Mouse (Mus musculus): Measurements from ENCODE around the gene Saa2. TPM values are rescaled to one million over a fixed set of nuclear protein-coding genes. Genes with fewer than 3 reads are reported as not detected.
"Not testable (repeated sequence)": the region's sequence is repeated elsewhere in the genome, so short reads cannot be mapped to it uniquely, and the experiment has no call there.

Saa2 gene
- total RNA-seq (2021) = not detected
- long read RNA-seq, experiment 1 = 0 reads
- long read RNA-seq, experiment 2 = 0 reads

- DNase-seq (ENCODE audit: low spot score in 2 of 2) = no peak
Measured at GRCm38 (mm10) chr7:46751490-46751889, at the start of gene Saa2. Saa2 (plus strand) TSS chr7:46751790.

- DNase-seq (ENCODE audit: low spot score in 2 of 2) = peak; percentile 84 to 87
Measured at GRCm38 (mm10) chr7:46710390-46710844, 41.2 kb upstream of the Saa2 start, which contains the start of gene Saal1. Saal1 (minus strand) TSS chr7:46710680.

DNA sequence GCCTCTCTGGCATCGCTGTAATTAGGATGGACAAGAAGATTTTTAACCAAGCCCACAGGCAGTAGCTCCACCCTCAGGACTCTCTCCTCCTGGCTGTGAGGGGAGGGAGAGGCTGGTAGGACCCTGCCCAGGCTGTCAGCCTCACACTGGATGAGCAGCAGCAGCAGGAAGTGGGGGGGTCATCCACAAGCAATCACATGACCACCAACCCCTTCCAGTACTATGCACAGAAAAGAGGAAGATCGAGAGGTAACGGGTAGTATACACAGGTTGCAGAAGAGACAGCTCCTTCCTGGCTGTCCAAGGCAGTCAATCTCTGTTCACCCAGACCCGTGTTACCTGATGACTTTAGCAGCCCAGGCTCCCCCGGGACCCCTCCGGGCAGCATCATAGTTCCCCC is 39.3 kb upstream of the Saa2 start:
- no peak for DNase-seq (ENCODE audit: low spot score in 2 of 2)

DNA sequence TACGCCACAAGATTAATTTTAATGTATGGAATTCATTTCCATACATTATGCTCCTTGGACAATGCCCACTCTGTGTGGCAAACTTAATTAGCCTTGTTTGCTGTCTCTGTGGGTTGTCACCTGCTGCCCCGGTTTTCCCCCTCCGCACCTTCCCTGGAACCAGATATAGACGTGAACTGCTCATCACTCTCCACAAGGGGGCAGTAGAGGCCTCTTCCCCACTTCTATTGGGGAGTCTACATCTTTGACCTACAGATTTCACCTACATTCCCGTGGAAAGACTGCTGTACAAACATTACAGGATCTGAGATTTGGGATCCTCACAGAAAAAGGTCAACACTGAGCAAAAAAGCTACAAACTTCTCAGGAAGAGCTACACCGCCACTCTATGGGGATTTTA is 37.1 kb upstream of the Saa2 start:
- DNase-seq (ENCODE audit: low spot score in 2 of 2) = peak; percentile 68 to 71

DNA sequence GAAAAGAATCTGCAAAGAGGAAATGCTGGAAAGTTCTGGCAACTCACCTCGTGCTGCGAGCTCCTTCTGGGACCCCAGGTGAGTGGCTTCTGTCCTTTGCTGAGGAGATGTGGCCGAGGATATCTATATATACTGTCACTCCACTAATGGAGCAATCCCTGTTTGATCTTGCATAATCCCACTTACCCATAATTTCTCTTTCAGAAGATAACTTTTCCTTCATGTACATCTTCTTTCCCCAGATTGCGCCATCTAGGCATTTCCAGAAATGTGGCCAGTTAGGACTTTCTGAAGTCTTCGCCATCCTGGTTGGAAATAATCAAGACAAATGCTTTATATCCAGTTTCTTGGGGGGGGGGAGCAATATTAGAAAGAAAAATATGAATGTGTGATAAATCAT is 36.0 kb upstream of the Saa2 start, which contains the start of gene Saa3:
TSS of gene Saa3 (minus strand) at position 101 of the 400 bp plus-strand sequence.
- no peak for DNase-seq (ENCODE audit: low spot score in 2 of 2)

DNA sequence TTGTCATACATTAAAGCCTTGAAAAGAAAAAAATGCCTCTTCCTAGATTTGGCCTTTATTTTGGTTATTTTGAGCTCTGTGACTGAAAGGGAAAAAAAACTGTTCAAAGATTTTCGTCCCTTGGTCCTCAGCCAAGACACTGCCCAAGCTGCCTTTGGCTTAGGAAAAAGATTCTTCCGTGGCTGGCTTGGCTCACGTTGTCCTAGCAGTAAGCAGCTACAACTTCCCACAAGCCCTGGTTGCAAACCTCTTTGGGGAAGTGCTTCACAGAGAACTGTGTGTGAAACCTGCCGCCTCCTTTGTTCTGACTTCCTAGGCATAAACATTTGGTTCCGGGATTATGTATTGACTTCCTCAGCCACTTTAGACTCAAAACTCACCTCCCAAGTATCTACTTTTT is 34.7 kb upstream of the Saa2 start:
- DNase-seq (ENCODE audit: low spot score in 2 of 2) = peak in 1 of 2 experiments; percentile 17

DNA sequence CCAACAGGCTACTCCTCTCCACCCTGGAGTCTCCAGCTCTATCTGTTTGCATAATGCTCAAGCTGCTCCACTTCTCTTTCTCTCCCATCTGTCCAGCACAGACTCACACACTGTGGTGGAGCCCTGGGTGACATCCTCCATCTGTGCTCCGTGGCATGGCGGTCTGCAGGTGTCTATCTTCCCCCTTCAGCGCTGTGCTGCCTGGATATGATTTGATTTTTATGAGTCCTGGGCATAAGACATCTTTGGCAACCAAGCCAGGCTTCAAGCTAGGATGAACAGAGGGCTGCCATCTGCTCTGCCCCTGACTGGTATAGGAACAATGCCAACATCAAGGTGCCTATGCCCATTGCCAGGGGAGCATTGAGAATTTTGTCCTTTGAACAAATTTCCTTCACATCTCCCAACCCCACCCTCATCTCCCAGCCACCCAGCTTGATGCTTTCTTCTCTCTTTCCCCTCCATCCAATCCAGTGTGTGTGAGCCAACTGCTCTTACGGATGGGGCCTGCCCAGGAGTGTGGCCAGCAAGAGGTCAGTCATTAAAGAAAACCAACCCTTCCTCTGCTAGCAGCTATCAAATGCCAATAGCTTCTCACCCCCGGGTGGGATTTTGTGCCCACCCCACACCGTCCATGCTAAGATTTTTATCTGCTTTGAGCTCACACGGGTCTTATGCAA is 32.9 kb upstream of the Saa2 start:
- no peak for DNase-seq (ENCODE audit: low spot score in 2 of 2)

- no peak for DNase-seq (ENCODE audit: low spot score in 2 of 2)
Measured at GRCm38 (mm10) chr7:46719526-46719925, 32.1 kb upstream of the Saa2 start.

GRCm38 (mm10) chr7:46720460-46720859 is 31.1 kb upstream of the Saa2 start:
- no peak for DNase-seq (ENCODE audit: low spot score in 2 of 2)

DNA sequence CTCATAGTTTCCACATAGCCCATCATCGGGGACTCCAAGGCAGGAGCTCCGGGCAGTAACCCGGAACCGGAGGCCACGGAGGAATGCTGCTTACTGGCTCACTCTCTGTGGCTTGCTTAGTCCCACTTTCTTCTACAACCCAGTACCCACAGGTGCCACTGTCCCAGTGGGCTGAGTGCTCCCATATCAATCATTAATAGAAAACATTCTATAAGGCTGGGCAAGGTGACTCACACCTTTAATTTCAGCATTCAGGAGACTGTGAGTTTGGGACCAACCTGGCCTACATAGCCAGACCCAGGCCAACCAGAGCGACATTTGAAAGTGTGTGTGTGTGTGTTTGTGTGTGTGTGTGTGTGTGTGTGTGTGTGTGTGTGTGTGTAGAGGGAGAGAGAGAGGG is 28.2 kb upstream of the Saa2 start:
- no peak for DNase-seq (ENCODE audit: low spot score in 2 of 2)

DNA sequence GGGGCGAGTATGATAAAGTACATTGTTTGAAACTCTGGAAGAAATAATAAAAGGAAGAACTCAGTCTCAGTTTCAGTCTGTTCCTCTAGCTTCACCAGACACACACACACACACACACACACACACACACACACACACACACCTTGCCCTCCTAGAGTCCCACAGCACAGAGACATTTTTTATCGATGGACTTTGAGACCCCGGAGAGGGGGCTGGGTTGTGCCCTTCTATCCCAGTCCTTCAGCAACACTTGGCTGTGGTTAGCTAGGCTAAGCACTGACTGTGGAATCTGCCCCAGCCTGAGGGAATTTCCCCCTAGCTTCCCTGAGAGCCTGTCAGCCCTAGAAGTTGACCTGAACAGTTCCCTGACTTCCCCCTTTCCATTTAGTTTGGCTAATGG is 27.7 kb upstream of the Saa2 start:
- DNase-seq (ENCODE audit: low spot score in 2 of 2) = no peak

GRCm38 (mm10) chr7:46724396-46724795 is 27.2 kb upstream of the Saa2 start:
- no peak for DNase-seq (ENCODE audit: low spot score in 2 of 2)

DNA sequence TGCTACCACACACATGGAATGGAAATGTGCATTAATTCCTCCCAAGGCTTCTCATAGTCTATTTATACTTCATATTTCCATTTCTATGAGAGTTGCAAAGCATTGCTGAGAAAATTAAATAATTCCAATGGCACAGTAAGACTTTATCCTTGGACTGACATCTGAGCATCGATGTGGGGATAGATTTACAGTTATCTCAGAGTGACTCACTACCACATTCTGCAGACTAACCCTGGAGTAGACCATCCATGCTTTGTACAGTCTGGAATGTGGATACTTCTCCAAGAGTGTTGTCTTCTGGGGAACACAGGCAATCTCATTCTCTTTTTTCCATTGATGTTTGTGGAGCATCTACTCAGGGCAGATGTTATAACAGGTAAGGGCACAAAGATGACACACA is 24.0 kb upstream of the Saa2 start:
- DNase-seq (ENCODE audit: low spot score in 2 of 2) = no peak

- DNase-seq (ENCODE audit: low spot score in 2 of 2) = no peak
Measured at GRCm38 (mm10) chr7:46732458-46732857, 19.1 kb upstream of the Saa2 start, which contains the start of gene Saa4. Saa4 (minus strand) TSS chr7:46732603.

- no peak for DNase-seq (ENCODE audit: low spot score in 2 of 2)
Measured at GRCm38 (mm10) chr7:46734983-46735382, 16.6 kb upstream of the Saa2 start.

DNA sequence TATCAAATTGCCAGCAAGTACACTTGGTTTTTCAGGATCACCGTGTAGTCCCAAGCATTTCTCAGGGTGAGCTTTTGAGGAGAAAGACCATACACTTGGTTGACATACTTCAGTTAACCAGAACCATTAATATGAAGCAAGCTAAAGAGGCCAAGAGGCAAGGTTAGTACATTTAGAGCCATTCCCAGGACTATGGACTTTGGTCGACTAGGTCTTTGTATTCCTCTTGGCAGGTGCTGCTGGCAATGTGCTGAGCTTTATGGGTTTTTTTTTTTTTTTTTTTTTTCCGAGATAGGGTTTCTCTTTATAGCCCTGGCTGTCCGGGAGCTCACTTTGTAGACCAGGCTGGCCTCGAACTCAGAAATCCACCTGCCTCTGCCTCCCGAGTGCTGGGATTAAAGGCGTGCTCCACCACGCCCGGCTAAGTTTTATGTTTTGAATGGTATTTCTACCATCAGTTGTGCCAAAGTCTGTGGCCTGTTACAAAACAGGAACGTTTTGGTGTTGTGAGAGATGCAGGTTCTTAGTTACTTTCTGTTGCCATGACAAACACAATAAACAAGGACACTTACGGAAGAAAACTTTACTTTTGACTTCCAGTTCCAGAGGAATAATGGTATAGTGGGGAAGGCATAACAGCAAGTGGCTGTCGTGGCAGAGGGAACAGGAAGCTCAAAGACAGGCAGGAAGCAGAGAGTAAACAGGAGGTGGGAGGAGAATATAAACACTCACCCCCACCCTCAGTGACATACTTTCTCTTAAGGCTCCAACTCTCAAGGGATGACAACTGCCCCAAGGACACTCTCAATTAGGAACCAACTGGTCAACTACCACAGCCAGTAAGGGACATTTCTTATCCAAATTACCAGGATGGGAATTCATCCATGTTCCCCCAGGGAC is 12.8 kb upstream of the Saa2 start:
- no peak for DNase-seq (ENCODE audit: low spot score in 2 of 2)

- DNase-seq (ENCODE audit: low spot score in 2 of 2) = not testable (repeated sequence)
Measured at GRCm38 (mm10) chr7:46740041-46740440, 11.5 kb upstream of the Saa2 start.

DNA sequence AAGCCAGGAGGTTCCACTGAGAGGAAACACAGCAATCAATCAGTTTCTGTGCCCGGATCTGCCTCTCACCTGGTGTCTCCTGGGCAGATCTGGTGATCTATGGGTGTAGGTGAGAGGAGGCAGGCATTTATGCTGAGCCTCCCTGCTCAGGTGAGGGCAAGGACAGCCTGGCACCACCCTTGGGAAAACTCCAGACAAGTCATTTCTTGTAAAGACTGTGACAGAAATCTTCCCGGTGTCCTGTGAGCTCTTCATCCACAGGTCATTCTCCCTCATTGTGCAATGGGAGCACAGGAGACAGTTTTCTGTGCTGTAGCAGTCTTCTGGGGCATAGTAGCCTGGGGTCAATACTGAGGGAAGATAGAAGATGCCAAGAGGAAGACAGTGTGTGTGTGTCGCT is 8.7 kb upstream of the Saa2 start, which contains the start of gene Saa1:
TSS of gene Saa1 (minus strand) at position 101 of the 400 bp plus-strand sequence.
- DNase-seq (ENCODE audit: low spot score in 2 of 2) = not testable (repeated sequence)

DNA sequence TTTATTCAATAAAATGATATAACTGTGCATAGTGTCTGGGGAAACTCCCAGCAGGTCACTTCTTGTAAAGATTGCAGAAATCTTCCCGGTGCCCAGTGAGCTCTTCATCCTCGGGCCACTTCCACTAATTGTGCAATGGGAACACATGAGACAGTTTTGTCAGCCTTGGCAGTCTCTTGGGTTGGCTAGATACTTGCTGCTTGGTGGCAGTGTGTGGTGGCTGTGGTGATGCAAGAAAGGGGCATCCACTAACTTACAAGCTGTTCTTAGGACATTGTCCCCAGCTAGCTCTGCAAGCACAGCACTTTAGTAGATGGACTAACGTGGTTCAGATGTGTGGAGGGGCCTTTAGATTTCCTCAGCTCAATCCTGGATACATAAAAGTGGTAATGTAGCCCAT is 5.8 kb upstream of the Saa2 start:
- DNase-seq (ENCODE audit: low spot score in 2 of 2) = peak in 1 of 2 experiments; percentile 27

GRCm38 (mm10) chr7:46746381-46746780 is 5.2 kb upstream of the Saa2 start:
- no peak for DNase-seq (ENCODE audit: low spot score in 2 of 2)

- no peak for DNase-seq (ENCODE audit: low spot score in 2 of 2)
Measured at GRCm38 (mm10) chr7:46748459-46748858, 3.1 kb upstream of the Saa2 start.

Measured in adrenal gland, adult 18-20 months (tissue).